Mouse (Mus musculus): ENCODE data around the gene Ccl28. TPM values are rescaled to one million over a fixed set of nuclear protein-coding genes. Genes with fewer than 3 reads are reported as not detected.

Ccl28 gene
- polyA plus RNA-seq, 1 experiment from 2014 or later, result not detected

DNA sequence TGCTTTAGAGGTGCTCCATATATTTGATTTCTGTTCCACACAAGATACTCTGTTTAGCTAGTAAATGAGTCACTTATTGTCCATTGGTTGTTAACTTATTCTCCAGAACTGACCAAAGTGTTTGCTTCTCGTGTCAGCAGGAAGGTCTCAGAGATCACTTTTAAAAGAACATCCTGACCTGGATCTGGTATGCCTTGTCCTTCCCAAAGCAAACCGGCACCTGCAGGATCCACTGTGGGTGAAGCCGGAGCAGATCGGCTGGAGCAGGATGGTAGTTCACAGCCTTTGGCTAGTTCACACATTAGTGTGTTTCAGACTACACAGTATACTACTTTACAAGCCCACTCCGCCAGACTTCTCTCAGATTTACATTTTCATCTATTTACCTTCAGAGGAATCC, 14.8 kb downstream of the Ccl28 start:
- no peak for ATAC-seq (replicated peaks; ENCODE audit: insufficient number of reproducible peaks, low FRiP score, low TSS enrichment, low read depth)
- Histone ChIP-seq H3K9me3 (replicated peaks; ENCODE audit: control insufficient read depth, low read length) (no peaks in the 10 kb centered on the region), H3K4me1 (ENCODE audit: control insufficient read depth, insufficient read depth, low read length) (no peaks in the 10 kb centered on the region), H3K36me3 (replicated peaks; ENCODE audit: control insufficient read depth, insufficient read depth, low read depth, low read length) (no peaks in the 10 kb centered on the region), H3K4me2 (ENCODE audit: low read depth, low read length) (no peak overlapping the region), H3K27ac (replicated peaks; ENCODE audit: low read depth, low read length) (no peak overlapping the region), H3K4me3 (ENCODE audit: low read depth, low read length) (no peak overlapping the region), H3K27me3 (ENCODE audit: control insufficient read depth, insufficient read depth, low read length) (no peaks in the 10 kb centered on the region), H3K9ac (replicated peaks; ENCODE audit: low read length) (no peak overlapping the region)
- WGBS, result 87% methylated on average over 5 of the region's 5 CpGs
- no peak for DNase-seq (ENCODE audit: low spot score)

DNA sequence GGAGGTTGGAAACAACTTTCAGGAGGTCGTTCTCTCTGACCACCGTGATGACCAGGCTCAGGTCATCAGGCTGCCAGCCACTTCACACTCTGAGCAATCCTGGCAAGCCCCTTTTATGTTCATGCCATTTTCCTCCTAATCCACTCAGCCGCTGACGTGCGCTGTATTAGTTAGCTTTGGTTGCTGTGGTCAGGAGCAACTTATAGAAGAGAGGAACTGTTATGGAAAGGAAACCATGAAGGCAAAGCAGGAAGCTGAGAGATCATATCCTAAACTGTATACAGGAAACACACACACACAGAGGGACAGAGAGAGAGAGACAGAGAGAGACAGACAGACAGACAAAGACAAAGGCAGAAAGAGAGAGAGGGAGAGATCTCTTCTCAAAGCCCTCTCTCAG, 15.7 kb downstream of the Ccl28 start:
- no peak for ATAC-seq (replicated peaks; ENCODE audit: insufficient number of reproducible peaks, low FRiP score, low TSS enrichment, low read depth)
- H3K27ac ChIP-seq (replicated peaks; ENCODE audit: low read depth, low read length), result no peak overlapping the region
- 86% methylated on average over 5 of the region's 5 CpGs for WGBS

DNA sequence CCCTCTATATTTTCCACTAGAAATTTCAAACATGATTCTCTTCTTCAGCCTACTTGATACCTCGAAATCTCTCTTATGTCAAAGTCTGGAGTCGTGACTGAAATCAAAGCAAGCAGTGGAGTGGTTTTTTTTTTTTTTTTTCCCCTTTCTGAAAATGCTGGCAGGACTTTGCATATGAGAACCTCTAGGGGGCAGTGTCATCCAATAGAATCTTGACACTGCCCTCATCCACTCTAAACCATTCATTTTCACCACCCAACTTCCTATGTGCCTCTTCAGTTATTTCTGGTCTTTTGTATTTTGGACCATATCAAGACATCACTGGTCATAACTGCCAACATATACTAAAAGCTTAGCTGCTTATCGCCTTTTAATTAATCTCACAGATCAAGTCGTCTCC, 16.9 kb downstream of the Ccl28 start:
- Histone ChIP-seq H3K9ac (replicated peaks; ENCODE audit: low read length) (no peak overlapping the region), H3K4me3 (ENCODE audit: low read depth, low read length) (no peak overlapping the region), H3K36me3 (replicated peaks; ENCODE audit: control insufficient read depth, insufficient read depth, low read depth, low read length) (no peaks in the 10 kb centered on the region), H3K27me3 (ENCODE audit: control insufficient read depth, insufficient read depth, low read length) (no peaks in the 10 kb centered on the region), H3K27ac (replicated peaks; ENCODE audit: low read depth, low read length) (no peak overlapping the region), H3K4me2 (ENCODE audit: low read depth, low read length) (no peak overlapping the region), H3K4me1 (ENCODE audit: control insufficient read depth, insufficient read depth, low read length) (no peaks in the 10 kb centered on the region), H3K9me3 (replicated peaks; ENCODE audit: control insufficient read depth, low read length) (no peaks in the 10 kb centered on the region)
- WGBS, result 36% methylated on average over 4 of the region's 4 CpGs
- peak; percentile 71 for DNase-seq (ENCODE audit: low spot score)
- no peak for ATAC-seq (replicated peaks; ENCODE audit: insufficient number of reproducible peaks, low FRiP score, low TSS enrichment, low read depth)

More for the DNA sequence above, 15.7 kb downstream of the Ccl28 start:
- H3K9ac ChIP-seq (replicated peaks; ENCODE audit: low read length), result no peak overlapping the region
- H3K4me1 ChIP-seq (ENCODE audit: control insufficient read depth, insufficient read depth, low read length), result no peaks in the 10 kb centered on the region
- no peaks in the 10 kb centered on the region for H3K36me3 ChIP-seq (replicated peaks; ENCODE audit: control insufficient read depth, insufficient read depth, low read depth, low read length)
- H3K27me3 ChIP-seq (ENCODE audit: control insufficient read depth, insufficient read depth, low read length), result no peaks in the 10 kb centered on the region
- no peak overlapping the region for H3K4me2 ChIP-seq (ENCODE audit: low read depth, low read length)
- no peaks in the 10 kb centered on the region for H3K9me3 ChIP-seq (replicated peaks; ENCODE audit: control insufficient read depth, low read length)
- H3K4me3 ChIP-seq (ENCODE audit: low read depth, low read length), result no peak overlapping the region
- no peak for DNase-seq (ENCODE audit: low spot score)

- WGBS, result 78% methylated on average over 7 of the region's 7 CpGs
- Histone ChIP-seq H3K9me3 (replicated peaks; ENCODE audit: control insufficient read depth, low read length) (no peaks in the 10 kb centered on the region), H3K4me3 (ENCODE audit: low read depth, low read length) (no peak overlapping the region), H3K27ac (replicated peaks; ENCODE audit: low read depth, low read length) (no peak overlapping the region), H3K36me3 (replicated peaks; ENCODE audit: control insufficient read depth, insufficient read depth, low read depth, low read length) (no peaks in the 10 kb centered on the region), H3K4me2 (ENCODE audit: low read depth, low read length) (no peak overlapping the region), H3K4me1 (ENCODE audit: control insufficient read depth, insufficient read depth, low read length) (no peaks in the 10 kb centered on the region), H3K27me3 (ENCODE audit: control insufficient read depth, insufficient read depth, low read length) (no peaks in the 10 kb centered on the region), H3K9ac (replicated peaks; ENCODE audit: low read length) (no peak overlapping the region)
- ATAC-seq (replicated peaks; ENCODE audit: insufficient number of reproducible peaks, low FRiP score, low TSS enrichment, low read depth) (no peak), DNase-seq (ENCODE audit: low spot score) (no peak)
These were observed 17.5 kb downstream of the Ccl28 start for GRCm38 (mm10) chr13:119641145-119641544.

GRCm38 (mm10) chr13:119644769-119645168, 21.1 kb downstream of the Ccl28 start:
- 62% methylated on average over 5 of the region's 5 CpGs for WGBS
- ATAC-seq (replicated peaks; ENCODE audit: insufficient number of reproducible peaks, low FRiP score, low TSS enrichment, low read depth), result no peak
- no peaks in the 10 kb centered on the region for H3K36me3 ChIP-seq (replicated peaks; ENCODE audit: control insufficient read depth, insufficient read depth, low read depth, low read length)

GRCm38 (mm10) chr13:119646511-119646910, 22.9 kb downstream of the Ccl28 start:
- WGBS, result 89% methylated on average over 1 of the region's 1 CpGs
- ATAC-seq (replicated peaks; ENCODE audit: insufficient number of reproducible peaks, low FRiP score, low TSS enrichment, low read depth) (no peak), DNase-seq (ENCODE audit: low spot score) (no peak)
- Histone ChIP-seq H3K4me1 (ENCODE audit: control insufficient read depth, insufficient read depth, low read length) (no peaks in the 10 kb centered on the region), H3K4me3 (ENCODE audit: low read depth, low read length) (no peak overlapping the region), H3K4me2 (ENCODE audit: low read depth, low read length) (no peak overlapping the region), H3K9ac (replicated peaks; ENCODE audit: low read length) (no peak overlapping the region), H3K36me3 (replicated peaks; ENCODE audit: control insufficient read depth, insufficient read depth, low read depth, low read length) (no peaks in the 10 kb centered on the region), H3K27me3 (ENCODE audit: control insufficient read depth, insufficient read depth, low read length) (no peaks in the 10 kb centered on the region), H3K27ac (replicated peaks; ENCODE audit: low read depth, low read length) (no peak overlapping the region), H3K9me3 (replicated peaks; ENCODE audit: control insufficient read depth, low read length) (no peaks in the 10 kb centered on the region)

More at GRCm38 (mm10) chr13:119644769-119645168, 21.1 kb downstream of the Ccl28 start:
- no peak for DNase-seq (ENCODE audit: low spot score)
- Histone ChIP-seq H3K9ac (replicated peaks; ENCODE audit: low read length) (no peak overlapping the region), H3K4me3 (ENCODE audit: low read depth, low read length) (no peak overlapping the region), H3K27me3 (ENCODE audit: control insufficient read depth, insufficient read depth, low read length) (no peaks in the 10 kb centered on the region), H3K4me2 (ENCODE audit: low read depth, low read length) (no peak overlapping the region), H3K4me1 (ENCODE audit: control insufficient read depth, insufficient read depth, low read length) (no peaks in the 10 kb centered on the region), H3K9me3 (replicated peaks; ENCODE audit: control insufficient read depth, low read length) (no peaks in the 10 kb centered on the region), H3K27ac (replicated peaks; ENCODE audit: low read depth, low read length) (no peak overlapping the region)

- DNase-seq (ENCODE audit: low spot score) (no peak), ATAC-seq (replicated peaks; ENCODE audit: insufficient number of reproducible peaks, low FRiP score, low TSS enrichment, low read depth) (no peak)
- Histone ChIP-seq H3K4me2 (ENCODE audit: low read depth, low read length) (no peak overlapping the region), H3K4me3 (ENCODE audit: low read depth, low read length) (no peak overlapping the region), H3K4me1 (ENCODE audit: control insufficient read depth, insufficient read depth, low read length) (no peaks in the 10 kb centered on the region), H3K9ac (replicated peaks; ENCODE audit: low read length) (no peak overlapping the region), H3K27me3 (ENCODE audit: control insufficient read depth, insufficient read depth, low read length) (no peaks in the 10 kb centered on the region), H3K9me3 (replicated peaks; ENCODE audit: control insufficient read depth, low read length) (no peaks in the 10 kb centered on the region), H3K27ac (replicated peaks; ENCODE audit: low read depth, low read length) (no peak overlapping the region), H3K36me3 (replicated peaks; ENCODE audit: control insufficient read depth, insufficient read depth, low read depth, low read length) (no peaks in the 10 kb centered on the region)
- WGBS, result 63% methylated on average over 15 of the region's 15 CpGs
These were observed 25.5 kb downstream of the Ccl28 start for GRCm38 (mm10) chr13:119648891-119649698.

- no peak for DNase-seq (ENCODE audit: low spot score)
- no peak for ATAC-seq (replicated peaks; ENCODE audit: insufficient number of reproducible peaks, low FRiP score, low TSS enrichment, low read depth)
- Histone ChIP-seq H3K27ac (replicated peaks; ENCODE audit: low read depth, low read length) (no peak overlapping the region), H3K9me3 (replicated peaks; ENCODE audit: control insufficient read depth, low read length) (no peaks in the 10 kb centered on the region), H3K9ac (replicated peaks; ENCODE audit: low read length) (no peak overlapping the region), H3K4me1 (ENCODE audit: control insufficient read depth, insufficient read depth, low read length) (no peaks in the 10 kb centered on the region), H3K4me2 (ENCODE audit: low read depth, low read length) (no peak overlapping the region), H3K36me3 (replicated peaks; ENCODE audit: control insufficient read depth, insufficient read depth, low read depth, low read length) (no peaks in the 10 kb centered on the region), H3K27me3 (ENCODE audit: control insufficient read depth, insufficient read depth, low read length) (no peaks in the 10 kb centered on the region), H3K4me3 (ENCODE audit: low read depth, low read length) (no peak overlapping the region)
- WGBS, result 89% methylated on average over 1 of the region's 1 CpGs
These were observed 26.1 kb downstream of the Ccl28 start for GRCm38 (mm10) chr13:119649699-119650046.

All from embryonic facial prominence, embryonic 11.5 days (tissue).